Mouse (Mus musculus): ENCODE results near the gene Arid1b. TPM values are rescaled to one million over a fixed set of nuclear protein-coding genes. Genes with fewer than 3 reads are reported as not detected.

Gene Arid1b
- polyA plus RNA-seq, 2 experiments = 14.7 to 20.5 TPM

DNA sequence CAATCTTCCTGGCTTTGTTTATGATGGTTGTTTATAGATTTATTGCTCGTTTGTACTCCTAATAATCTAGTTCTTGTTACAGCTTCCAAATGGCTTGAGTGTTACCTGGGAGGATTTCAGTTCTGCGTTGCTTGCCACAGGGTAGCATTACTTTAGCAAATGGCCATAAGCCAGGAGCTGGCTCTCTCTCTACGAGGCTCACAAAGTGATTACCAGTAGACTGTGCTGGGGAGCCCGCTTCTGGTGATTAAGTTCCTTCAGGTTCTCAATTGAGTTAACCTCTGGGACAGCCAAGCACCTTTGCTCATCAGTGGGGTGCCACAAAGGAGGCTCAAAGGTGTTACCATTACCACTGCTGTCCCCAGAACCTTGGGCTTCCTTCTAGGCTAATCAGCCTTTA lies 227.4 kb downstream of the Arid1b start:
- Histone ChIP-seq H3K4me2 (replicated peaks; ENCODE audit: low read depth, low read length, severe bottlenecking) (no peak overlapping the region), H3K27me3 (ENCODE audit: control insufficient read depth, insufficient read depth, low read length) (no peaks in the 10 kb centered on the region), H3K4me3 (replicated peaks; ENCODE audit: low read length) (no peak overlapping the region), H3K9ac (ENCODE audit: low read depth, low read length, severe bottlenecking) (no peak overlapping the region), H3K36me3 (ENCODE audit: control insufficient read depth, insufficient read depth, low read length) (no peaks in the 10 kb centered on the region), H3K27ac (replicated peaks; ENCODE audit: low read depth, low read length) (no peak overlapping the region), H3K9me3 (ENCODE audit: control insufficient read depth, low read length) (no peaks in the 10 kb centered on the region), H3K4me1 (ENCODE audit: control insufficient read depth, insufficient read depth, low read length) (peaks cover 46% of the 10 kb centered on the region)
- 28% methylated on average over 4 of the region's 4 CpGs for WGBS
- TF ChIP-seq POLR2A (IDR thresholded peaks at IDR 0.05; ENCODE audit: borderline replicate concordance, extremely low read depth, insufficient read depth, insufficient read length) = no peak
- DNase-seq (ENCODE audit: low spot score) = no peak
- ATAC-seq (ENCODE audit: low FRiP score, low read depth) = no peak

- Histone ChIP-seq H3K27me3 (ENCODE audit: control insufficient read depth, insufficient read depth, low read length) (no peaks in the 10 kb centered on the region), H3K27ac (replicated peaks; ENCODE audit: low read depth, low read length) (no peak overlapping the region), H3K36me3 (ENCODE audit: control insufficient read depth, insufficient read depth, low read length) (no peaks in the 10 kb centered on the region), H3K4me3 (replicated peaks; ENCODE audit: low read length) (no peak overlapping the region), H3K4me2 (replicated peaks; ENCODE audit: low read depth, low read length, severe bottlenecking) (no peak overlapping the region), H3K9ac (ENCODE audit: low read depth, low read length, severe bottlenecking) (no peak overlapping the region), H3K9me3 (ENCODE audit: control insufficient read depth, low read length) (no peaks in the 10 kb centered on the region), H3K4me1 (ENCODE audit: control insufficient read depth, insufficient read depth, low read length) (peaks cover 47% of the 10 kb centered on the region)
- no peak for ATAC-seq (ENCODE audit: low FRiP score, low read depth)
- TF ChIP-seq POLR2A (IDR thresholded peaks at IDR 0.05; ENCODE audit: borderline replicate concordance, extremely low read depth, insufficient read depth, insufficient read length) = no peak
- DNase-seq (ENCODE audit: low spot score) = no peak
- WGBS = 30% methylated on average over 2 of the region's 2 CpGs
Measured at GRCm38 (mm10) chr17:5222827-5223226, 228.7 kb downstream of the Arid1b start.

- no peak overlapping the region for H3K4me2 ChIP-seq (replicated peaks; ENCODE audit: low read depth, low read length, severe bottlenecking)
- peaks cover 36% of the 10 kb centered on the region for H3K4me1 ChIP-seq (ENCODE audit: control insufficient read depth, insufficient read depth, low read length)
- DNase-seq (ENCODE audit: low spot score) (no peak), ATAC-seq (ENCODE audit: low FRiP score, low read depth) (no peak)
- no peaks in the 10 kb centered on the region for H3K36me3 ChIP-seq (ENCODE audit: control insufficient read depth, insufficient read depth, low read length)
- H3K4me3 ChIP-seq (replicated peaks; ENCODE audit: low read length) = no peak overlapping the region
- no peaks in the 10 kb centered on the region for H3K9me3 ChIP-seq (ENCODE audit: control insufficient read depth, low read length)
- TF ChIP-seq POLR2A (IDR thresholded peaks at IDR 0.05; ENCODE audit: borderline replicate concordance, extremely low read depth, insufficient read depth, insufficient read length) = no peak
- H3K9ac ChIP-seq (ENCODE audit: low read depth, low read length, severe bottlenecking) = no peak overlapping the region
- no peaks in the 10 kb centered on the region for H3K27me3 ChIP-seq (ENCODE audit: control insufficient read depth, insufficient read depth, low read length)
- WGBS = 80% methylated on average over 4 of the region's 4 CpGs
- H3K27ac ChIP-seq (replicated peaks; ENCODE audit: low read depth, low read length) = no peak overlapping the region
Measured at GRCm38 (mm10) chr17:5224932-5225331, 230.8 kb downstream of the Arid1b start.

DNA sequence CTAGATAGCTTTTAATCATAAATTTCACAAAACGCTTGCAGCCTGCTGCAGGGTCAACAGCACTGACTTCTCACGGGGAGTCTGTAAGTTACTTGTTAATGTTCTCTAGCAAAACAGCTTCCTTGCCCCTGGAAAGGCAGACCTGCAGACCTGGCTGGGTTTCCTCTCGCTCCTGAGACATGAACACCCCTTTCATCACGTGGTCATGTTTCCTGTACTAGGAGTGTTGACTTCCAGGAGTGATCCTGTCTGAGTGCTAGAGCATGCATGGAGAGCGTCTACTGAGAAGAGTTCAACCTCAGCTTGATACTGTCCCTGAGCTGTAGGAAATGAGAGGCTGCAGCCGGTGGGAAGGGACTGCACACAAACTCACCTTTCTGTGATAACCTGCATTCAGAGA lies 233.0 kb downstream of the Arid1b start:
- Histone ChIP-seq H3K27me3 (ENCODE audit: control insufficient read depth, insufficient read depth, low read length) (no peaks in the 10 kb centered on the region), H3K9me3 (ENCODE audit: control insufficient read depth, low read length) (no peaks in the 10 kb centered on the region), H3K27ac (replicated peaks; ENCODE audit: low read depth, low read length) (no peak overlapping the region), H3K4me1 (ENCODE audit: control insufficient read depth, insufficient read depth, low read length) (peaks cover 28% of the 10 kb centered on the region), H3K9ac (ENCODE audit: low read depth, low read length, severe bottlenecking) (no peak overlapping the region), H3K36me3 (ENCODE audit: control insufficient read depth, insufficient read depth, low read length) (no peaks in the 10 kb centered on the region), H3K4me2 (replicated peaks; ENCODE audit: low read depth, low read length, severe bottlenecking) (no peak overlapping the region), H3K4me3 (replicated peaks; ENCODE audit: low read length) (no peak overlapping the region)
- DNase-seq (ENCODE audit: low spot score) = no peak
- 36% methylated on average over 6 of the region's 6 CpGs for WGBS
- no peak for ATAC-seq (ENCODE audit: low FRiP score, low read depth)
- TF ChIP-seq POLR2A (IDR thresholded peaks at IDR 0.05; ENCODE audit: borderline replicate concordance, extremely low read depth, insufficient read depth, insufficient read length) = no peak

DNA sequence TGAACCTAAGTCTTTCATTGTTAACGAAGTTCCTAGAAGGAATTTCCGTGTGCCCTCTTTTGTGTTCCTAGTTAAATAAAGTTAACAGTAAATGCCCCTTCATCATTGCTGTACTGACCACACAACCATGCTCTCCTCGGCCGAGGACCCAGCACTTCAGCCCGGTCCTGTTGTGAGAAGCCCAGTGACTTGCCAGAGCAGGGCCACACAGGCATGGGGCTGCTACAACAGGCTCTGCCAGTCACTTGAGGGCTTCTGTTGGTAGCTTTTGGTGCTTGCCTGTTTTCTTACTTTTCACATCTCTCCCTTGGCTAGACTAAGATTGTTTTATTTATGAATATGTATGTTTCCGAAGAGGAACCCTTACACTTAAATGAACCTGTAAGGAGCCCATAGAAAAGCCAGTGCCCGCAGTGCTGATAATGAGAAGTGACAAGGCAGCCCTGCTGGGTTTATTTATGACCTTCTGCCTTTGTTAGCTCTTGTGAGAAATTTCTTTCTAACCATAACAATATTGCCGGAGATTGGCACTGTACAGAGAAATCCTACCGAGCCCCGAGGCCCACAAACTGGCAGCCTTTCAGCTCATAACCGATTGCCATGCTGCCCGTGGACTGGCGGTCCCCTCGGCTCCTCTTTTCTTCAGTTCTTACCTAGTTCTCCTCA lies 234.0 kb downstream of the Arid1b start:
- no peak overlapping the region for H3K4me3 ChIP-seq (replicated peaks; ENCODE audit: low read length)
- TF ChIP-seq POLR2A (IDR thresholded peaks at IDR 0.05; ENCODE audit: borderline replicate concordance, extremely low read depth, insufficient read depth, insufficient read length) = no peak
- H3K4me2 ChIP-seq (replicated peaks; ENCODE audit: low read depth, low read length, severe bottlenecking) = no peak overlapping the region
- no peak for DNase-seq (ENCODE audit: low spot score)
- H3K36me3 ChIP-seq (ENCODE audit: control insufficient read depth, insufficient read depth, low read length) = no peaks in the 10 kb centered on the region
- no peak overlapping the region for H3K9ac ChIP-seq (ENCODE audit: low read depth, low read length, severe bottlenecking)
- H3K27me3 ChIP-seq (ENCODE audit: control insufficient read depth, insufficient read depth, low read length) = no peaks in the 10 kb centered on the region
- H3K27ac ChIP-seq (replicated peaks; ENCODE audit: low read depth, low read length) = no peak overlapping the region
- H3K9me3 ChIP-seq (ENCODE audit: control insufficient read depth, low read length) = no peaks in the 10 kb centered on the region
- peaks cover 36% of the 10 kb centered on the region for H3K4me1 ChIP-seq (ENCODE audit: control insufficient read depth, insufficient read depth, low read length)
- WGBS = 45% methylated on average over 14 of the region's 14 CpGs
- no peak for ATAC-seq (ENCODE audit: low FRiP score, low read depth)

Measured in limb, embryonic 14.5 days (tissue).